Mouse (Mus musculus): ENCODE measurements around the gene Itpr3.

DNA sequence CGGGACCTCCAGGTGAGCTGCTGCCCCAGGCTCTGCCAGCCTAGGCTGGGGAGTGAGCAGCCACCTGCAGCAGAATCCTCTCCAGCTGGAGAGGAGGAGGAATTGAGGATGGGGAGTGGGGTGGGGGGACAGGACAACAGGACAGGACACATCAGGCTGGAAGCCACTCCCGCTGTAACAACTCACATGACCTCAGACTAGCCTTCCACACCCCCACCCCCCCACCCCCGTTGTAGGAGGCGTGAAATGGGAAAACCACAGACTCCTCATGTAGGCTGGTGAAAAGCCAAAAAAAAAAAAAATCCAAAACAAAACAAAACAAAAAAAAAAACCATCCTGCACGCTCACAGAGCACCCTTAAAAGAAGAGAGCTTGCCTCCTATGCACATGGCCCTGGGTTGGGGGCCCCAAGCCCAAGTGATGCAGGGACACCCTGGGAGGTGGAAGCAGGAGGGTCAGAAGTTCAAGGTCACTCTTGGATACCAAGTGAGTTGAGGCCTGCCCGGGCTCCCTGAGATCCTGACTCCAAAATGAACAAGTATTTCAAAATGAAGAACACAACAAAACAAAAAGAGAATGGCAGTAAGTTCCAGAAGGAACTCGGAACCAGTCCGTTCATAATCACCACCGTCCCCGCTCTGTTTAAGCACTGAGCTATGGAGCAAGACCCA lies 17.5 kb upstream of the Itpr3 start:
- TF ChIP-seq CTCF (IDR thresholded peaks at IDR 0.05) (no peak), POLR2A (IDR thresholded peaks at IDR 0.05; ENCODE audit: insufficient read depth, low read depth, low read length) (no peak), EP300 (IDR thresholded peaks at IDR 0.05; ENCODE audit: insufficient read depth, low read depth, low read length) (no peak)

Measured in heart, adult 2 months (tissue).